Comparison of ENCODE assay signal across 17 mouse cellular contexts in the genomic region with DNA sequence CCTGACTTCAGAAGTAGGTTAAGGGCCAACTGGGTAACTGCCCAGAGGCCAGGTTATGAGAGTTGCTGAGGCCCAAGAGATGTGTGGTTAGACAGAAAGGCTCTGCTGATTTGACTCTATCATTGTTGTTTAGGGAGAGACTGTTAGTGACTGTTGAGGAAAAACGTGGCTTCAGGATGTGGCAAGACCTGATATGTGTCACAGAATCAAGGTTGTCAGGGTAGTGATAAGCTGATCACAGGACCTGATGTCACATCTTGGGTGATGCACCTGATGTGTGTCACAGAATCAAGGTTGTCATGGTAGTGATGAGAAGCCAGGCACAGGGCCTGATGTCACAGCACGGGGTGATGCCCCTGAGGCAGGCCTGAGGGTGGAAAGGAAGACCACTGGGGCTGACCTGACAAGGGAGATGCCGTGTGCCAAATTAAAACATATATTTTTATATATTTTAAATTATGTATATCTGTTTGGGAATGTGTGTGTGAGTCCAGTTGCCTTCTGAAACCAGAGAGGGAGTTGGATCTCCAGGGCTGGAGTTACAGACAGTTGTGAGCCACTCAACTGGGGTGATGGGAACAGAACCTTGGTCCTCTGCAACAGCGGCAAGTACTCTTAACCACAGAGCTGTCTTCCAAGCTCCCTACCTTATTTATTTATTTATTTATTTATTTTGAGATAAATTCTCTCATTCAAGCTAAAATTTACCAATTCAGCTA.
DNase-seq lines count a peak whose midpoint lies in the region; ATAC-seq lines count a peak whose summit lies in the region.
"Had no signal": no experiment of that assay in that cellular context is flagged by ENCODE, and none has a peak within 500 bp of the region (broad histone marks: within the 10 kb centered on the region; RNA-seq: fewer than 3 reads in every experiment).

No protein-coding gene starts in this region.

- no peak overlapping the region for H3K9ac ChIP-seq in midbrain, embryonic 11.5 days (ENCODE audit: low read length)
- H3K9ac ChIP-seq in midbrain, embryonic 14.5 days (replicated peaks; ENCODE audit: low read length): no peak overlapping the region
- no peak overlapping the region for H3K9ac ChIP-seq in hindbrain, embryonic 12.5 days
- H3K9ac ChIP-seq: embryonic facial prominence, embryonic 12.5 days; forebrain, embryonic 12.5 days; forebrain, postnatal 0 days; hindbrain, embryonic 14.5 days had no signal

- H3K27ac ChIP-seq in midbrain, embryonic 11.5 days (ENCODE audit: low read depth, low read length): no peak overlapping the region
- no peak overlapping the region for H3K27ac ChIP-seq in midbrain, embryonic 14.5 days (replicated peaks; ENCODE audit: low read depth, low read length)
- H3K27ac ChIP-seq in hindbrain, embryonic 12.5 days: no peak overlapping the region
- H3K27ac ChIP-seq: embryonic facial prominence, embryonic 12.5 days; forebrain, embryonic 12.5 days; hindbrain, embryonic 14.5 days had no signal

- no peak for ATAC-seq in midbrain, embryonic 11.5 days (ENCODE audit: low FRiP score)
- ATAC-seq in midbrain, embryonic 14.5 days (ENCODE audit: low FRiP score, low TSS enrichment): no peak
- peak; percentile 13 for ATAC-seq in CD4-positive, CD25-positive, alpha-beta regulatory T cell, adult 4 months
- no peak for ATAC-seq in hindbrain, embryonic 12.5 days (ENCODE audit: low FRiP score)
- ATAC-seq: forebrain, postnatal 0 days; intestine, embryonic 16.5 days had no signal

- no peak overlapping the region for H3K4me3 ChIP-seq in midbrain, embryonic 11.5 days (ENCODE audit: low read depth, low read length)
- no peak overlapping the region for H3K4me3 ChIP-seq in midbrain, embryonic 14.5 days (replicated peaks; ENCODE audit: low read depth, low read length)
- no peak overlapping the region for H3K4me3 ChIP-seq in hindbrain, embryonic 12.5 days
- H3K4me3 ChIP-seq: embryonic facial prominence, embryonic 12.5 days; forebrain, embryonic 12.5 days had no signal

- H3K4me1 ChIP-seq in midbrain, embryonic 11.5 days (ENCODE audit: control insufficient read depth, insufficient read depth, low read length): no peaks in the 10 kb centered on the region
- H3K4me1 ChIP-seq in midbrain, embryonic 14.5 days (ENCODE audit: control insufficient read depth, insufficient read depth, low read length): no peaks in the 10 kb centered on the region
- H3K4me1 ChIP-seq in hindbrain, embryonic 12.5 days: peaks cover 7% of the 10 kb centered on the region

- no peaks in the 10 kb centered on the region for H3K9me3 ChIP-seq in midbrain, embryonic 11.5 days (ENCODE audit: control insufficient read depth, low read length)
- H3K9me3 ChIP-seq in midbrain, embryonic 14.5 days (ENCODE audit: control insufficient read depth, low read length): no peaks in the 10 kb centered on the region
- H3K9me3 ChIP-seq in hindbrain, embryonic 12.5 days (replicated peaks): no peaks in the 10 kb centered on the region
- H3K9me3 ChIP-seq: embryonic facial prominence, embryonic 12.5 days; forebrain, embryonic 12.5 days had no signal

- no peaks in the 10 kb centered on the region for H3K27me3 ChIP-seq in midbrain, embryonic 11.5 days (ENCODE audit: control insufficient read depth, insufficient read depth, low read length)
- no peaks in the 10 kb centered on the region for H3K27me3 ChIP-seq in midbrain, embryonic 14.5 days (ENCODE audit: control insufficient read depth, insufficient read depth, low read length)
- no peaks in the 10 kb centered on the region for H3K27me3 ChIP-seq in hindbrain, embryonic 12.5 days
- H3K27me3 ChIP-seq: embryonic facial prominence, embryonic 12.5 days; forebrain, embryonic 12.5 days had no signal

- WGBS in midbrain, embryonic 11.5 days: 74% methylated on average over 4 of the region's 4 CpGs
- WGBS in midbrain, embryonic 14.5 days: 86% methylated on average over 4 of the region's 4 CpGs
- 90% methylated on average over 4 of the region's 4 CpGs for WGBS in hindbrain, embryonic 12.5 days

- H3K4me2 ChIP-seq in midbrain, embryonic 11.5 days: no peak overlapping the region
- no peak overlapping the region for H3K4me2 ChIP-seq in midbrain, embryonic 14.5 days (ENCODE audit: low read length)
- H3K4me2 ChIP-seq in hindbrain, embryonic 12.5 days (replicated peaks): no peak overlapping the region
- H3K4me2 ChIP-seq: embryonic facial prominence, embryonic 12.5 days; forebrain, embryonic 12.5 days; hindbrain, embryonic 14.5 days had no signal

- peak; percentile 26 for DNase-seq in adrenal gland, postnatal 14 days
- no peak for DNase-seq in adrenal gland, adult (ENCODE audit: inconsistent age in 2 of 2, low spot score in 1 of 2)
- DNase-seq in midbrain, embryonic 11.5 days (ENCODE audit: low spot score, missing footprints): peak; percentile 64
- DNase-seq in midbrain, embryonic 14.5 days: no peak
- DNase-seq in testis, postnatal 10 days (ENCODE audit: low spot score): peak; percentile 27
- DNase-seq: adrenal gland, postnatal 25 days; cerebellum, adult 11 months; cerebellum, adult 8-10 months; cerebellum, postnatal 25 days; forebrain, postnatal 0 days; gastrocnemius, postnatal 14 days had no signal

- H3K36me3 ChIP-seq in midbrain, embryonic 11.5 days (ENCODE audit: control insufficient read depth, insufficient read depth, low read length): no peaks in the 10 kb centered on the region
- no peaks in the 10 kb centered on the region for H3K36me3 ChIP-seq in midbrain, embryonic 14.5 days (ENCODE audit: control insufficient read depth, insufficient read depth, low read length)
- no peaks in the 10 kb centered on the region for H3K36me3 ChIP-seq in hindbrain, embryonic 12.5 days
- H3K36me3 ChIP-seq: embryonic facial prominence, embryonic 12.5 days; forebrain, embryonic 12.5 days had no signal

Comparison
In these comparisons a context has a peak if more than half of its experiments do, and no peak if none do; other contexts are left out.
1. DNase-seq: peak in adrenal gland, postnatal 14 days (single experiment), midbrain, embryonic 11.5 days (single experiment) and testis, postnatal 10 days (single experiment); none in adrenal gland, adult (0 of 2) and midbrain, embryonic 14.5 days (single experiment).